Mouse (Mus musculus) hindbrain, postnatal 0 days (tissue): ENCODE measurements around the gene Nrxn1. TPM values are rescaled to one million over a fixed set of nuclear protein-coding genes. Genes with fewer than 3 reads are reported as not detected.

Source experiments
- ATAC-seq: fragments of 200-750 bp; cut with Nextera tagmentation; 2 replicates; pipeline ENCODE4 v1.8.0; 2017; ENCODE audit warnings: mild to moderate bottlenecking, moderate TSS enrichment, moderate library complexity
- DNase-seq: peaks from one replicate; pipeline ENCODE4 v3.0.0-alpha.2; 2015; ENCODE audit warnings: low spot score
- H3K27ac ChIP-seq: fragments of 300-500 bp; sonication (generic); 2 replicates; pipeline ENCODE4 v1.5.1; 2014; ENCODE audit warnings: mild to moderate bottlenecking
- H3K27me3 ChIP-seq: fragments of 300-500 bp; sonication (generic); 2 replicates; pipeline ENCODE4 v1.6.1; 2014; ENCODE audit warnings: low read length, mixed read lengths; ENCODE audit not compliant: insufficient read depth
- H3K36me3 ChIP-seq: fragments of 300-500 bp; sonication (generic); 2 replicates; pipeline ENCODE4 v1.6.1; 2014; ENCODE audit warnings: low read length, mixed read lengths; ENCODE audit not compliant: insufficient read depth
- H3K4me1 ChIP-seq: fragments of 300-500 bp; sonication (generic); 2 replicates; pipeline ENCODE4 v1.6.1; 2014; ENCODE audit warnings: antibody characterized with exemption, low read length, mixed read lengths; ENCODE audit not compliant: insufficient read depth
- H3K4me2 ChIP-seq: fragments of 300-500 bp; sonication (generic); 2 replicates; pipeline ENCODE4 v1.6.1; 2014; ENCODE audit warnings: low read depth, mild to moderate bottlenecking, low read length, moderate library complexity, mixed read lengths
- H3K4me3 ChIP-seq: fragments of 300-500 bp; sonication (generic); 2 replicates; pipeline ENCODE4 v1.5.1; 2014; ENCODE audit warnings: low read length
- H3K9ac ChIP-seq: fragments of 300-500 bp; sonication (generic); replicated peaks from 2 replicates; pipeline ENCODE4 v1.6.1; 2014; ENCODE audit warnings: mild to moderate bottlenecking, low read length, moderate library complexity, mixed read lengths
- H3K9me3 ChIP-seq: fragments of 300-500 bp; sonication (generic); 2 replicates; pipeline ENCODE4 v1.6.1; 2016; ENCODE audit warnings: low read length, mixed read lengths
- CTCF ChIP-seq: IDR thresholded peaks from 2 replicates; pipeline ENCODE4 v1.5.1; 2016; ENCODE audit warnings: antibody characterized with exemption, control low read depth, low read depth
- WGBS: fragments of 180-500 bp; shearing (Covaris S2); extraction: QIAGEN DNeasy Blood & Tissue Kit; methylation state at CpG from one replicate; pipeline ENCODE4 v1.1.7; 2014; 5-methylcytosine and 5-hydroxymethylcytosine counted together
- polyA plus RNA-seq: library from polyadenylated mRNA; unstranded; fragments of >200 nt; fragmentation: Nextera tagmentation; extraction: Ambion mirVana; gene quantifications from 2 replicates; pipeline ENCODE4 v1.2.1, GENCODE M21; 2015
- total RNA-seq: library from RNA; depleted of rRNA; stranded (reverse); fragments of >200 nt; gene quantifications from 2 replicates; pipeline ENCODE4 v1.2.3, GENCODE M21; 2014; rRNA removed

The Nrxn1 gene
- 487 and 584 TPM in 2 replicates for total RNA-seq
- polyA plus RNA-seq = 198 and 217 TPM in 2 replicates

GRCm38 (mm10) chr17:91093042-91093080 is at the start of gene Nrxn1:
Nrxn1 (minus strand) TSS chr17:91093071.
- Histone ChIP-seq H3K36me3 (peaks cover 7% of the 10 kb centered on the region; the same call in 1 of the 2 replicates), H3K4me1 (no peaks in the 10 kb centered on the region), H3K9me3 (peaks cover 6% of the 10 kb centered on the region; the same call in 1 of the 2 replicates), H3K4me2 (peak within 1 kb of the TSS; percentile 56), H3K9ac (peak within 1 kb of the TSS; percentile 65), H3K4me3 (peak within 1 kb of the TSS; percentile 69), H3K27me3 (no peaks in the 10 kb centered on the region), H3K27ac (peak within 1 kb of the TSS; percentile 93)
- ATAC-seq (no peak), DNase-seq (no peak)
- no peak for TF ChIP-seq CTCF
- WGBS = 0% methylated on average over 1 of the region's 1 CpGs

DNA sequence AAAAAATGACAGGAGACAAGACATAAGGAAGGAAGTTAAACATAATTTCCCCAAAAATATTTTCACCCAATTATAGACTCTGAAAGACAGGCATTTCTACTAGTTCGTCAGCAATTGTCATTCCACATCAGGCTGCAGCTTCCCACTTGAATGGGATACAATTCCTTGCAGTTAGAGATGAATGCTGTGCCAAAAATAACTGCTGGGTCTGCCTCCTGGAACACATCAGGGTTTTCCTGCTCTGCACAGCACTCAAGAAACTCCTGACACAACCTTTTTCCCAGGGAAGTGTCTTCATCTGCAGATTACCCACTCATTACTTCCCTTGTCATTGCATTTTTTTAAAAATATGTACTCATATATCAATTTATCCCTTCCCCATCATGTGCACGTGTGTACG is 44.0 kb upstream of the Nrxn1 start:
- 67% methylated on average over 3 of the region's 3 CpGs for WGBS

DNA sequence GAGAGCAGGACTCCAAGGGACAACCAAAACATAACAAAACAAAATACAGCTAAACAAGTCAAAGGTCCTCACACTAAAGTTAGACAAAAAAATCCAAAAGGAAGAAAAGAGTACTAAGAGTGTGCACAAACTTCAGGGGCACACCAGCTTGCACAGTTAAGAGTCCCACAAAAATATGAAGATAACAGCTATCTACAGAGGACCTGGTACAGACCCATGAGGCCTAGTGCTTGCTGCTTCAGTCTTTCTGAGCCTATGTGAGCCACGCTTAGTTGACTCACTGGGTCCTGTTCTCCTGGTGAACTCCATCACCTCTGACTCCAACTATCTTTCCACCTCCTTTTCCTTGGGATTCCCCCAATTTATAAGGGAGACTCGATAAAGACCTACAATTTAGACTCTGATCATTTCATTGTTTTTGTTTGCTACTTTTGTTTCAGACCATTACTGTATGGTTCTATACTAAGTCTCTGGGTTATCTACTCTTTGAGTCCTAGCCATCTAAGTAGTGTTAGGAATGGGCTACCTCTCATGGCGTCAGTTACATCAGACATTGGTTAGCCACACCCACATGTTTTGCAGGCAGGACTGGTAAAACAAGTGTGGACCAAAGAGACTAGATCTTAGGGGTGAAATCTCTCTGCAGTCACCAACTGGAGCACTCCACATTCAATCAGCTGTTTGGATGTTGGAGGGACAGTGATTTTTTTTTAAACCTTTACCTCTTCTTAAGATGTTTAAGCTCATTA is 20.2 kb upstream of the Nrxn1 start:
- no peak overlapping the region for H3K4me3 ChIP-seq
- no peak for ATAC-seq

More for the DNA sequence above, 44.0 kb upstream of the Nrxn1 start:
- no peak for TF ChIP-seq CTCF
- Histone ChIP-seq H3K27me3 (no peaks in the 10 kb centered on the region), H3K4me1 (no peaks in the 10 kb centered on the region), H3K4me3 (no peak overlapping the region), H3K36me3 (no peaks in the 10 kb centered on the region), H3K9me3 (no peaks in the 10 kb centered on the region), H3K4me2 (no peak overlapping the region), H3K9ac (no peak overlapping the region), H3K27ac (no peak overlapping the region)
- no peak for ATAC-seq
- DNase-seq = peak; percentile 2

GRCm38 (mm10) chr17:91112085-91112484 is 19.2 kb upstream of the Nrxn1 start:
- H3K27ac ChIP-seq = no peak overlapping the region
- no peaks in the 10 kb centered on the region for H3K27me3 ChIP-seq
- no peaks in the 10 kb centered on the region for H3K4me1 ChIP-seq
- DNase-seq (no peak), ATAC-seq (no peak)
- no peaks in the 10 kb centered on the region for H3K9me3 ChIP-seq
- no peak overlapping the region for H3K9ac ChIP-seq
- no peak for TF ChIP-seq CTCF
- H3K36me3 ChIP-seq = no peaks in the 10 kb centered on the region
- no peak overlapping the region for H3K4me3 ChIP-seq
- WGBS = 90% methylated on average over 1 of the region's 1 CpGs
- H3K4me2 ChIP-seq = no peak overlapping the region

More for the DNA sequence above, 20.2 kb upstream of the Nrxn1 start:
- Histone ChIP-seq H3K4me1 (no peaks in the 10 kb centered on the region), H3K27me3 (no peaks in the 10 kb centered on the region), H3K27ac (no peak overlapping the region), H3K36me3 (no peaks in the 10 kb centered on the region), H3K4me2 (no peak overlapping the region), H3K9me3 (no peaks in the 10 kb centered on the region), H3K9ac (no peak overlapping the region)
- no peak for TF ChIP-seq CTCF
- WGBS = 79% methylated on average over 3 of the region's 3 CpGs
- no peak for DNase-seq

DNA sequence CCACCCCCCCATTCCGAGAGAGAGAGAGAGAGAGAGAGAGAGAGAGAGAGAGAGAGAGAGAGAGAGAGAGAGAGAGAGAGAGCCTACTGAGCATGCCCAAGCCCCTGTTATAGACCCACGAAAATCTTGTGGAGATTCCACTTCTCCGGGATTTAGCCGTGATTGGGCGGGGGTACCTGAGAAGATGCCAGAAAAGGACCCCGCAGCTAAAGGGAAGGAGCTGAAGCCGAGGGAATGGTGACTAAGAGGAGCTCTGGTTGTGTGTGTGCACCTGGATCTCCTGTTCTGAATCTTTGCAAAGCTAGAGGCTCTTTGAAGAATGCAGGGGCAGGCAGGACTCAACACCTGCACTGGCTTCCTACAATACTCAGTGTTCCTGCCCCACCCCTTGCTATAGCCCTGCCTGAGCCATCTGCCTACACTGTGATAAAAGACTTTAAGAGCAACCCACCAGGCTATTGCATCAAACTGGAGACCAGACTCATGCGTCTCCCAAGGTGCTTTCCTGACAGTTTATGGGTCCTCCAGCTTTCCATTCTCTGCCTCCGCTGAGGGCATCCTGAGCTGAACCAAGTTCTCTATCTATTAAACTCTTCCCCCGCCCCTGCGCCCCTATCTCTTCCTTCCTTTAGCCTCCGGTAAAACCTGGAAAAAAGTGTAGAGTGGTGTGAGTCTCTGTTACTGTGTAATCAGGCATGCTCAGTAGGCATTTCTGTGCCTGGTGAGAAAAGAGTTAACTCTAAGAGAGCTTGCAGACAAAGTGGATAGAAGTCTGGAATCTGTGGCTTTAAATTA is 407 bp upstream of the Nrxn1 start:
- H3K9ac ChIP-seq = peak overlapping the region; percentile 65
- WGBS = 19% methylated on average over 12 of the region's 12 CpGs
- no peak for TF ChIP-seq CTCF
- H3K27ac ChIP-seq = peak overlapping the region; percentile 93
- peak overlapping the region; percentile 69 for H3K4me3 ChIP-seq
- H3K27me3 ChIP-seq = no peaks in the 10 kb centered on the region
- H3K36me3 ChIP-seq = peaks cover 3% of the 10 kb centered on the region; the same call in 1 of the 2 replicates
- no peaks in the 10 kb centered on the region for H3K4me1 ChIP-seq
- peak; percentile 86 for ATAC-seq
- peaks cover 2% of the 10 kb centered on the region; the same call in 1 of the 2 replicates for H3K9me3 ChIP-seq
- peak overlapping the region; percentile 56 for H3K4me2 ChIP-seq
- DNase-seq = peak; percentile 88

GRCm38 (mm10) chr17:91092421-91093041 is 340 bp downstream of the Nrxn1 start:
- under 1% methylated on average over 21 of the region's 21 CpGs for WGBS
- H3K4me2 ChIP-seq = peak overlapping the region; percentile 56

More at GRCm38 (mm10) chr17:91092421-91093041, 340 bp downstream of the Nrxn1 start:
- Histone ChIP-seq H3K36me3 (peaks cover 11% of the 10 kb centered on the region; the same call in 1 of the 2 replicates), H3K27ac (peak overlapping the region; percentile 93), H3K9ac (peak overlapping the region; percentile 65), H3K27me3 (no peaks in the 10 kb centered on the region), H3K9me3 (peaks cover 9% of the 10 kb centered on the region; the same call in 1 of the 2 replicates), H3K4me1 (peaks cover 2% of the 10 kb centered on the region; the same call in 1 of the 2 replicates), H3K4me3 (peak overlapping the region; percentile 69)
- DNase-seq = peak; percentile 89
- peak; percentile 94 for ATAC-seq
- peak; percentile 55 for TF ChIP-seq CTCF
